Mouse (Mus musculus) monocyte, adult 2 months (primary cell): Measurements from ENCODE around the gene Birc3.
A peak's percentile ranks its signal among the peaks of the same experiment; 100 is the strongest.
"Not testable (repeated sequence)": the region's sequence is repeated elsewhere in the genome, so short reads cannot be mapped to it uniquely, and the experiment has no call there.

Experiments used
- DNase-seq, 2 experiments: peaks; one replicate each; pipeline ENCODE4 v3.0.0; 2022; ENCODE audit warnings: low spot score in 2 of 2, low read depth in 1 of 2

Birc3 gene

DNA sequence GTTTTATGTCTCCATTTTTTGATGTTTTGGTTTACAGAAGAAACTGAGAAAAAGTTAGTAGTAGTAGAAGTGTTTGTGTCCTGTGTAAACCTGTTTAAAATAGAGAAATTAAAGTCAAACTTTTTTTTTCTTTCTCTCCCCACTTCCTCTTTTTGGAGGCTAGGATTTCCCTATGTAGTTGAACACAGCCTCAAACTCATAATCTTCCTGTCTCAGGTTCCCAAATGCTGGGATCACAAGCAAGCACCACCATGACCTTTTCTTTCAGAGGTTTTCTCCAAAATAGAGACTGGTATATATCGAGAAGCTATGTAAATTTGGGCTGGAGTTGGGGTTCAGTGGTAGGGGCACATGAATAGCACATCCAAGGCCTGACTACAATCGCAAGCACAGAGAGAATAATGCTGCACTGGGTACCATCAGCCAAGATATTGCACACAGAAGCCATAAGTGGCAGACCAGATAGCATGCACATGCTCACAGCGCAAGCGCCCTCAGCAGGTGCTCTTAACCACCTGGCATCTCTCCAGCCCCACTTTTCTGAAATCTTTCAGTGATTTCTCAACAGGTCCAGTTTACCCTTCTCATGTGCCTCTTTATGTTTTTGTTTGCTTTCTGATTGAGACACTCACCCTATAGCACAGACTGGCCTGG, 4.0 kb downstream of the Birc3 start:
- peak in 1 of 2 experiments; percentile 13 for DNase-seq

DNA sequence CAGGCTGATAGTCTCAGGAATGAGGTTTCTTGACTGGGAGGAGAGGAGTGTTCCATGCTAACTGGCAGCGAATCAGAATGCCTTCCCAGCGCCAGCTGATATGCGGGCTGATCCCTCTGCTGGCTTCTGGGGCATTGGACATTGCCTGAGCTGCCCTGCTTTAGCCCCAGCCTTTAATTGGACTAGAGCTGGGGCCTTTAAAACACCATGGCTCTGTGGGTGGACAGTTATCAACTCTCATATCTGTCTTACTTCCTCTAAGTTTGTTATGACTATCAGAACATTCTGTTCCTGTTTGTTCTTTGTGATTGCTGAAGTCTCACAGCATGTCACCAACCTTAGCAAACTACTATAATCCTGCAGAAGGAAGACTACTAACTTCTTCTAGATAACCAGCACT, 5.0 kb downstream of the Birc3 start:
- peak in 1 of 2 experiments; percentile 9 for DNase-seq

GRCm38 (mm10) chr9:7866981-7867380, 6.0 kb downstream of the Birc3 start:
- not testable (repeated sequence) for DNase-seq

DNA sequence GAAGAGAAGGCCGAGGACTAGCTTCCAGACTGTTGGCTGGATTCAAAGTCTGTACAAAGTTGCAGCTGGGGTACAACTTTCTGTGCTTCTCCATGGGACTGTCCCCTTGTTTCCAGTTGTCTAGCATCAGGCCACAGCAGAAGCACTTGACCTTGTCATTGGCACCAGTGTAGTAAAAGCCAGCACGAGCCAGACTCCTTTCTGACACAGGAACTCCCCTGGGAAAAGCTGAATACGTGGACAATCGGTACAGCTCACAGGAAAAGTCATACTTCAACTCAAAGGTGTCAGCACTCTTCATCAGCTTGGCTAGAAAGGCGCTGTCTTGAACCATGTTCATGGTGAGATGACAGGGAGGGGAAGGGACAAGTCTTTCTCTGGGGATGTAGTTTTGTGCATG, 12.0 kb downstream of the Birc3 start:
- no peak for DNase-seq

DNA sequence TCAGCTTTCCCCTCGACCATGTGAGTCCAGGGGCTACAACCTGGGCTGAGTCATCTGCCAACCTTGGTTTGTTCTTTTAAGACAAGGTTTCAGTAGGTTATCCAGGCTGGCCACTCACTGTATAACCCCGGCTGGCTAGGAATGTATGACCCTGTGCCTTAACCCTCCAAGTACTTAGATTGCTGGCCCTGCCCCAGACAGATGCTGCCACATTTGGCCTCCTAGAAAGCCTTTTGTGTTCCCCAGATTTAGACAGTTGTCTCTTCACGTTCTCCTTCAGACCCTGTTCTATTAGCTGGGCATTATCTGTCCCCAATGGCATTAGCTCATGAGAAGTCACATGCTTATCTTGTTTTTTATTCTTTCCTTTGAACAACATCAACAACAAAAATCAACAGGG, 17.1 kb downstream of the Birc3 start:
- DNase-seq = no peak

DNA sequence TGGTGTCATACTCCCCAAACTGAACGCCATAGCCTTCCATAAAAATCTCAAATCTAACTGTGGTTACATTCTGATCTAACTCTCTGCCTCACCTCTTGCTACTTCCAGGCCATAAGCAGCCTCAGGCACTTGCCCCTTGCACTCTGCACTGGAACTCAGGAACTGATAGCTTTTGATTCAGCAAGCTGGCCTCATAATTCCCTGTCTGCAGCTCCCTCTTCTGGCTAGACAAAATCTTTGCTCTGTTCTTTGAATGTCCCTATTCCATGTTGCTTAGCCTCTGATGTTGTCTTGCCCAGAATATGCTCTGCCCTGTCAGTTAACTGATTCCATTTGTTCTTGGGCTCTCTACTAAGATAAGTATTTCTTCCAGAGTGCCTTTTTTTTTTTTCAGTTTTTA, 17.6 kb downstream of the Birc3 start:
- DNase-seq = no peak

DNA sequence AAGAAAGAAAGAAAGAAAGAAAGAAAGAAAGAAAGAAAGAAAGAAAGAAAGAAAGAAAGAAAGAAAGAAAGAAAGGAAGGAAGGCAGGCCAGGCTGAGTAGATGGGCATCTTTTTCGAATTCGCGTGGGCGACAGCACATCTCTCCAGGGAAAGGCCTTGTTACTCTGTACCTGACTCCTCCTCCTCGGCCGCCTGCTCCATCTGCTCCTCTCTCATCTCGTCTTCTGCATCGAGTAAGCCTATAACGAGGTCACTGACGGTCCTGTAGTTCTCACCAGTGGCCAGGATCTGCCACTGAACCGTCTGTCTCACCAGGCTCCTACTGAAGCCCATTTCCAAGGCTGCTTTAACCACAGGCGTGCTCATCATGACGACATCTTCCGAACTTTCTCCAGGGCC, 18.8 kb downstream of the Birc3 start:
- not testable (repeated sequence) for DNase-seq

DNA sequence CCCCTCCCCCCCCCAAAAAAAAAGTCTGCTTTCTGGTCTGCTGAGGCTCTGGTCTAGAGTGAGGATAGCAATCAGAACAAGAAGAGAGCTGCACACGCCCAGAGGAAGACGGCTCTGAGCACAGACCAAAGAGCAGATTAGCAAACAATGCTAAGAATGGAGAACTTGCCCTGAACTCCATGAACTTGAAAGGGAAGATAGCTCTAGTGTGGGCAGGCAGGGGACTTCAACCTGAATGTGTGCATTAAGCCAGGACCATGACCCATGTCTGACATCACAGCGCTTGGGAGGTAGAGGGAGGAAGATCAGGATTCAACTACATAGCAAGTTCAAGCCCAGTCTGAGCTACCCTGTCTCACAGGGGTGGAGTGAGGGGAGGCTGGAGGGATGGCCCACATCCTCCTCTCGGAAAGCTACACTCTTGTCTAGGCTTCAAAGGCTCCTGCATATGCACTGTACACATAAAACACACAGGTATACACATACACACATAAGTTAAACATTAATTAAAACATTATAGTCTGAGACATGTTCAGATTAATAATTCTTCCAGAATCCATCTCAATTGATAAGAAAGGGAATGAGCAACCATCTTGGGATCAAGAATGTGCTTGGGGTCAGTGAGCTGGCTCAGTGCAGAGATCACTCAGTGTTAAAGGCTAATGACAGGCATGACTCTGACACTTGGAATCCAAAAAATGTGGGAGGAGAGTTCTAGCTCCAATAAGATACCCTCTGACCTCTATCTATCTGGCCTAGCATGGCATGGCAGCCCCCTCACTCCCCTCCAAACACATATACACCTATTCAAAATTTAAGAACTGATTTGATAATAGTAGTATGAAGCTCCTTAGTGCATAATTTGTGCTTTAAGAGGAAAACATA, 20.4 kb downstream of the Birc3 start:
- no peak for DNase-seq

DNA sequence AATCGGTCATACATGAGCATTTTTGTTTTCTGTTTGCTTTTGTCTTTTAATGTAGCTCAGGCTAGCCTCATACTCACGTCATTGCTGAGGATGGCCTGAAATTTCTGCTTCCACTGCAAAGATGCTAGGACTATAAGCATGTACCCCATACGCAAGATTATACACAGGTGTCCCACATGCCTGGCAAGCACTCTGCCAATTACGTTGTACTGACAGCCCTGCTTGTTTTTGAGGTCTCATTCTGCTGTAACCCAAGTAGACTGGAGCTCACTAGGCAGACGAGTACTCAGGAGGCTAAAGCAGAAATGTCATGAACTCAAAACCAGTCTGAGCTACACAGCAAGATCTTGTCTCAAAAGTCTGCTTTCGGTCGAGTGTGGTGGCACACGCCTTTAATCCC, 21.1 kb downstream of the Birc3 start:
- no peak for DNase-seq

GRCm38 (mm10) chr9:7848191-7848590, 24.8 kb downstream of the Birc3 start:
- DNase-seq = no peak

DNA sequence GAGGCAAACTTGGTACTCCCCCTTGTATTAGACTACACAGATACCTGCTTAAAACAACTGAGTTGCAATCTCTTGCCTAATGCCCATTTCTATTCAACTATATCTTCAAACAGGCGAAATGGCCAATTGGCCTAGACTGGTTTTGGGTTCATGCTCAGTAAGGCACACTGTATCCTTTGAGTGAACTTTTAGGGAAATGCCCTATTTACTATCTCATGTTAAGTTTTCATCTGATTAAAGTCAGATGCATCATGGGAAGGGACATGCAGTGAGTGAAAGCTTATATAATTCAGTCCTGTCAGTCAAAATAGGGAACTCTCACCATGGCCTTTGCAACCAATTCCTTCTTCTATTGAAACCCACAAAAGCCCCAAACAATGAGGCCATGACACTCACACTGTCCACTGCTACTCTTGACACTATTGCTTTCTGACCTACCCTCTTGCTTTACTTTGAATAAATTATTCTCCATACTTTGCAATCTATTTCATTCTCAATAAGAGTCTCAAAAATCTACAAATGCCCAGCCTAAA, 26.3 kb downstream of the Birc3 start:
- DNase-seq = no peak

DNA sequence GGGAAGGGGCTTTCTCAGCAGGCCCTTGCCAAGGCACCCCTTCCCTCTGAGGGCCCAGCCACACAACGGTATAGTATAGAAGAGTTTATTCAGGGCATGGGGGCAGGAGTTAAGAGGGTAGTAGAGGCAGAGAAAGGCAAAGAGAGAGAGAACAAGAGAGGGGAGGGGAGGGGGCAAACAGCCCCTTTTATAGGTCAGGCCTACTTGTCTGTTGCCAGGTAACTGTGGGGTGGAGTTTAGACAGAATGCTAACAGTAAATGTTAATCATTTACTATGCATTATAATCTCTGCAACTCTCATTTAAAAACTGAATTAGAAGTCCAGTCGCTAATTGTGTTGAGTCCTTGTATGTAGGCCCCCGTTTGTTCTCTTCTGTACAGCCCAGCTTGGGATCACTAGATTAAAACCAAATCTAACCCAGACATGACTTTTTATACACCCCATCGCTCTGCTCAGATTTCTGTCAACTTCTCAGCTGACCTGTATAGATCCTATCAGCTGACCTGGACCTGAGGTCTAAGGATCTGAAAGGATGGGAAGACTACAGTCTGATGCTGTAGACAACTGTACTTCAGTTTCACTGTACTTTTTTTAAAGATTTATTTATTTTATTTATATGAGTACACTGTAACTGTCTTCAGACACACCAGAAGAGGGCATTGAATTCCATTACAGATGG, 27.6 kb downstream of the Birc3 start:
- no peak for DNase-seq

- DNase-seq = no peak
Measured at GRCm38 (mm10) chr9:7841221-7841620, 31.8 kb downstream of the Birc3 start.

- no peak for DNase-seq
Measured at GRCm38 (mm10) chr9:7837806-7838440, 35.1 kb downstream of the Birc3 start.

GRCm38 (mm10) chr9:7836905-7837805, 35.8 kb downstream of the Birc3 start, which contains the start of gene Birc2:
Gene Birc2 (minus strand): TSS chr9:7837064.
- peak; percentile 87 to 90 for DNase-seq

DNA sequence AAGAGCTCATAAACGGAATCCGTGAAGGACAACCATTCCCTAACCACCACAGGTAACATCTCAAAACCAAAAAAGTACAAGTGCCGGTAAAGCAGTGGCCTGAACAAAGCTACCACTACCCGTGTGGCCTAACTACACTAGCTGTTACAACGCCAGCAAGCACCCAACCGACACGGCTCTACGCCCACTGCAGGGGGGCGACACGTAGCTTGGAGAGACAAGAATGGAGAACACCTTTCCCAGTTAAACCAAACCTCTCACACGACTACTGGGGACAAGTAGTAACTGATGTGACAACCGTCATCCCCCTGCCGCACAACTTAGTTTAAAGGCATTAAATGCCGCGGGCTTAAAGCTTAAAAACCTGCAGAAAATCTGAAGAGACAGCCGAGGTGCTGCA, 36.7 kb downstream of the Birc3 start:
- no peak for DNase-seq

DNA sequence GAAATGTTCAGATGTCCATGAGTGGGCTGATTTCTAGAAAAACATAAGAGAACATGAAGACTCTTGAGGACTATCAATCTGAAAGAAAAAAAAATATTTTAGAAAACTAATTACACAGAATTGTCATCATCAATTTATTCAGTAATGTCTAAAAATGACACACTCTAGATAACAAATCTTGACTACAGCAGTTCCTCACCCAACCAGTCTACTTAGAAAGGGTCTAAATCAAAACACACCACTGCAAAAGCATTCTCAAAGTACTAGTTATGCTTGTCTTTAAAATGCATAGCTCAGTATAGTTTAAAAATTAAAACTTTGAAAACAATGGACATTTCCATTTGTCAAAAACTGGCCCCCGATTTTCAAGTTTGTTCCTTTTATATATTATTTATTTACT, 37.7 kb downstream of the Birc3 start:
- no peak for DNase-seq

- DNase-seq = no peak
Measured at GRCm38 (mm10) chr9:7833421-7833820, 39.6 kb downstream of the Birc3 start.

- DNase-seq = no peak
Measured at GRCm38 (mm10) chr9:7829531-7830528, 43.2 kb downstream of the Birc3 start.
